Comparison of ENCODE assay signal across 9 mouse cellular contexts in the genomic region with DNA sequence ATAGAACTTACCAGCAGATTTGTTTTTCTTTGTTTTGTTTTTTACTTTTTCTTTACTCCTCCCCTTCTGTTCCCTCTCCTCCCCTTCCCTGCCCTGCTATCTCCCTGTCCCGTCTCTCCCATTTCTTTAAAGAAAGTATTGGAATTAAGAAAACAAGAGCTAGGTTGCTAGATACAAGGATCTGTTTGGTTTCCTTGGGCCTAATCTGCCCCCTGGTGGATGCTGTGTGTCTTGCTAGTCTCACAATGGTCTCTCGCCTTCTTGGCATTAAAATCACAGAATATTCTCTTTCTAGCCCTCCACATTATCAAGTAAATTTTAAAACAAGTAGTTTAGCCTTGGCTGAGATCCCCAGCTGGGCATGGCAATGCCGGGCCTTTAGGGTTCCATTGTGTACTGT.
A peak's percentile ranks its signal among the peaks of the same experiment; 100 is the strongest.
DNase-seq lines count a peak whose midpoint lies in the region; ATAC-seq and TF ChIP-seq lines count a peak whose summit lies in the region.
"Had no signal": no experiment of that assay in that cellular context is flagged by ENCODE, and none has a peak within 500 bp of the region (broad histone marks: within the 10 kb centered on the region; RNA-seq: fewer than 3 reads in every experiment).

No protein-coding gene starts in this region.

- ATAC-seq in midbrain, embryonic 14.5 days (ENCODE audit: low FRiP score, low TSS enrichment) = no peak; the same call in 1 of the 2 replicates
- no peak for ATAC-seq in midbrain, embryonic 15.5 days (replicated peaks)
- ATAC-seq in intestine, postnatal 0 days = no peak
- ATAC-seq in neural tube, embryonic 13.5 days (ENCODE audit: low read depth) = 0 out of 2 replicates have a peak, but pooled peaks have one; percentile 41

- peak; percentile 90 for TF ChIP-seq CTCF in intestine, postnatal 0 days (IDR thresholded peaks at IDR 0.05; ENCODE audit: low read depth)
- no peak for TF ChIP-seq CTCF in thymus, adult 2 months (IDR thresholded peaks at IDR 0.05; ENCODE audit: borderline replicate concordance, control insufficient read depth, extremely low read depth, insufficient read depth, low read length, poor library complexity)

- no peaks in the 10 kb centered on the region for H3K27me3 ChIP-seq in midbrain, embryonic 14.5 days (ENCODE audit: control insufficient read depth, insufficient read depth, low read length)
- H3K27me3 ChIP-seq in midbrain, embryonic 15.5 days (replicated peaks) = no peaks in the 10 kb centered on the region
- no peaks in the 10 kb centered on the region for H3K27me3 ChIP-seq in intestine, postnatal 0 days (replicated peaks; ENCODE audit: control insufficient read depth, insufficient read depth, low read length)
- H3K27me3 ChIP-seq in neural tube, embryonic 13.5 days = 0 out of 2 replicates have a peak, but pooled peaks cover 6% of the 10 kb centered on the region
- H3K27me3 ChIP-seq in thymus, adult 2 months (ENCODE audit: control insufficient read depth, insufficient read depth, low read length) = no peaks in the 10 kb centered on the region
- H3K27me3 ChIP-seq: embryonic facial prominence, embryonic 12.5 days had no signal

- no peak overlapping the region for H3K4me3 ChIP-seq in midbrain, embryonic 14.5 days (replicated peaks; ENCODE audit: low read depth, low read length)
- no peak overlapping the region for H3K4me3 ChIP-seq in midbrain, embryonic 15.5 days
- H3K4me3 ChIP-seq in intestine, postnatal 0 days (ENCODE audit: low read depth, low read length) = no peak overlapping the region
- H3K4me3 ChIP-seq in neural tube, embryonic 13.5 days = no peak overlapping the region
- no peak overlapping the region for H3K4me3 ChIP-seq in thymus, adult 2 months (ENCODE audit: control insufficient read depth, insufficient read depth, low read length)
- H3K4me3 ChIP-seq: embryonic facial prominence, embryonic 12.5 days had no signal

- no peak overlapping the region for H3K4me2 ChIP-seq in midbrain, embryonic 14.5 days (ENCODE audit: low read length)
- H3K4me2 ChIP-seq in midbrain, embryonic 15.5 days = no peak overlapping the region
- no peak overlapping the region for H3K4me2 ChIP-seq in intestine, postnatal 0 days (replicated peaks; ENCODE audit: low read depth)
- H3K4me2 ChIP-seq in neural tube, embryonic 13.5 days = no peak overlapping the region
- H3K4me2 ChIP-seq: embryonic facial prominence, embryonic 12.5 days had no signal

- H3K4me1 ChIP-seq in midbrain, embryonic 14.5 days (ENCODE audit: control insufficient read depth, insufficient read depth, low read length) = peaks cover 12% of the 10 kb centered on the region
- H3K4me1 ChIP-seq in midbrain, embryonic 15.5 days = peaks cover 26% of the 10 kb centered on the region
- H3K4me1 ChIP-seq in intestine, postnatal 0 days (replicated peaks; ENCODE audit: control insufficient read depth, insufficient read depth, low read length) = no peaks in the 10 kb centered on the region
- H3K4me1 ChIP-seq in neural tube, embryonic 13.5 days (replicated peaks) = peaks cover 21% of the 10 kb centered on the region
- H3K4me1 ChIP-seq in thymus, adult 2 months (replicated peaks; ENCODE audit: control insufficient read depth, insufficient read depth, low read length) = no peaks in the 10 kb centered on the region

- no peak for TF ChIP-seq POLR2A in thymus, adult 2 months (IDR thresholded peaks at IDR 0.05; ENCODE audit: control insufficient read depth, extremely low read depth, insufficient read depth, low read length, poor library complexity)

- H3K36me3 ChIP-seq in midbrain, embryonic 14.5 days (ENCODE audit: control insufficient read depth, insufficient read depth, low read length) = no peaks in the 10 kb centered on the region
- no peaks in the 10 kb centered on the region for H3K36me3 ChIP-seq in midbrain, embryonic 15.5 days (replicated peaks)
- peaks cover 16% of the 10 kb centered on the region for H3K36me3 ChIP-seq in intestine, postnatal 0 days (ENCODE audit: control insufficient read depth, insufficient read depth)
- no peaks in the 10 kb centered on the region for H3K36me3 ChIP-seq in neural tube, embryonic 13.5 days
- no peaks in the 10 kb centered on the region for H3K36me3 ChIP-seq in thymus, adult 2 months (ENCODE audit: control insufficient read depth, insufficient read depth, low read length)

- intact Hi-C loops in left cerebral cortex, postnatal 14 days (cut with DNase I) = loop anchor here (1.0 to 5.0 kb wide), 4 partner anchors 232 to 1126 kb away; no protein-coding TSS in a partner anchor

- no peaks in the 10 kb centered on the region for H3K9me3 ChIP-seq in midbrain, embryonic 14.5 days (ENCODE audit: control insufficient read depth, low read length)
- no peaks in the 10 kb centered on the region for H3K9me3 ChIP-seq in midbrain, embryonic 15.5 days
- H3K9me3 ChIP-seq in intestine, postnatal 0 days (ENCODE audit: control insufficient read depth) = no peaks in the 10 kb centered on the region
- H3K9me3 ChIP-seq in neural tube, embryonic 13.5 days = no peaks in the 10 kb centered on the region

- WGBS in midbrain, embryonic 14.5 days = 18% methylated on average over 3 of the region's 3 CpGs
- 14% methylated on average over 3 of the region's 3 CpGs for WGBS in midbrain, embryonic 15.5 days
- WGBS in intestine, postnatal 0 days = 38% methylated on average over 3 of the region's 3 CpGs
- 24% methylated on average over 3 of the region's 3 CpGs for WGBS in neural tube, embryonic 13.5 days
- 34% methylated on average over 3 of the region's 3 CpGs for WGBS in thymus, adult 2 months

- DNase-seq in midbrain, embryonic 14.5 days = peak; percentile 94
- DNase-seq in cerebellum, adult 9-10 months = peak; percentile 86
- DNase-seq in frontal cortex, postnatal 10 days (ENCODE audit: low spot score in 2 of 2) = peak; percentile 42 to 82
- peak; percentile 86 to 93 for DNase-seq in left cerebral cortex, postnatal 14 days (ENCODE audit: low spot score in 2 of 2)
- DNase-seq in thymus, adult 2 months = peak; percentile 79

- H3K9ac ChIP-seq in midbrain, embryonic 14.5 days (replicated peaks; ENCODE audit: low read length) = no peak overlapping the region
- H3K9ac ChIP-seq in midbrain, embryonic 15.5 days = no peak overlapping the region
- no peak overlapping the region for H3K9ac ChIP-seq in intestine, postnatal 0 days (ENCODE audit: low read depth, low read length)
- no peak overlapping the region for H3K9ac ChIP-seq in neural tube, embryonic 13.5 days
- H3K9ac ChIP-seq: embryonic facial prominence, embryonic 12.5 days had no signal

- no peak overlapping the region for H3K27ac ChIP-seq in midbrain, embryonic 14.5 days (replicated peaks; ENCODE audit: low read depth, low read length)
- H3K27ac ChIP-seq in midbrain, embryonic 15.5 days = no peak overlapping the region
- no peak overlapping the region for H3K27ac ChIP-seq in intestine, postnatal 0 days (ENCODE audit: low read depth, low read length)
- H3K27ac ChIP-seq in neural tube, embryonic 13.5 days (replicated peaks) = no peak overlapping the region
- H3K27ac ChIP-seq in thymus, adult 2 months (ENCODE audit: control insufficient read depth, insufficient read depth, low read length) = no peak overlapping the region
- H3K27ac ChIP-seq: embryonic facial prominence, embryonic 12.5 days had no signal
